In genomic region chr3:58166628-58167027, GRCm38 (mm10) we compare ENCODE assay signal across 14 mouse cellular contexts.
DNase-seq lines count a peak whose midpoint lies in the region; ATAC-seq lines count a peak whose summit lies in the region.
"Had no signal": no experiment of that assay in that cellular context is flagged by ENCODE, and none has a peak within 500 bp of the region (broad histone marks: within the 10 kb centered on the region; RNA-seq: fewer than 3 reads in every experiment).

No protein-coding gene starts in this region.

- no peak overlapping the region for H3K9ac ChIP-seq in heart, embryonic 15.5 days

- peaks cover 51% of the 10 kb centered on the region for H3K4me1 ChIP-seq in heart, embryonic 15.5 days (replicated peaks)

- no peak overlapping the region for H3K4me3 ChIP-seq in heart, embryonic 15.5 days
- H3K4me3 ChIP-seq: hindbrain, embryonic 10.5 days had no signal

- DNase-seq in kidney, postnatal 10 days, result peak; percentile 37
- no peak for DNase-seq in kidney, adult 18-20 months
- peak; percentile 65 for DNase-seq in 3T3-L1 (ENCODE audit: low read depth, low spot score)
- peak; percentile 58 for DNase-seq in NIH3T3 (ENCODE audit: low read depth)
- DNase-seq in right cerebral cortex, postnatal 10 days (ENCODE audit: low spot score in 2 of 2), result no peak
- DNase-seq in urinary bladder, postnatal 14 days (ENCODE audit: low spot score), result no peak
- no peak for DNase-seq in gastrocnemius, postnatal 25 days
- DNase-seq: cerebellum, adult 18-20 months; kidney, adult 11 months; layer of hippocampus, adult 9-11 months; thymus, adult 18-20 months had no signal

- H3K9me3 ChIP-seq in heart, embryonic 15.5 days (replicated peaks), result no peaks in the 10 kb centered on the region
- H3K9me3 ChIP-seq: hindbrain, embryonic 10.5 days had no signal

- ATAC-seq in heart, embryonic 15.5 days (replicated peaks; ENCODE audit: insufficient number of reproducible peaks, insufficient read depth, low FRiP score, low read depth), result peak; percentile 86

- H3K27ac ChIP-seq in heart, embryonic 15.5 days, result peak overlapping the region; percentile 83
- H3K27ac ChIP-seq: hindbrain, embryonic 10.5 days had no signal

- no peak overlapping the region for H3K4me2 ChIP-seq in heart, embryonic 15.5 days
- H3K4me2 ChIP-seq: midbrain, embryonic 11.5 days had no signal

- 9% methylated on average over 2 of the region's 2 CpGs for WGBS in heart, embryonic 15.5 days

- no peaks in the 10 kb centered on the region for H3K27me3 ChIP-seq in heart, embryonic 15.5 days

- H3K36me3 ChIP-seq in heart, embryonic 15.5 days, result no peaks in the 10 kb centered on the region
- H3K36me3 ChIP-seq: hindbrain, embryonic 10.5 days had no signal

Comparison
In these comparisons a context has a peak if more than half of its experiments do, and no peak if none do; other contexts are left out.
1. DNase-seq: peak in kidney, postnatal 10 days (single experiment), 3T3-L1 (single experiment) and NIH3T3 (single experiment); none in kidney, adult 18-20 months (single experiment), right cerebral cortex, postnatal 10 days (0 of 2), urinary bladder, postnatal 14 days (single experiment) and gastrocnemius, postnatal 25 days (single experiment).